8 mouse cellular contexts compared by ENCODE assay signal in the genomic region with DNA sequence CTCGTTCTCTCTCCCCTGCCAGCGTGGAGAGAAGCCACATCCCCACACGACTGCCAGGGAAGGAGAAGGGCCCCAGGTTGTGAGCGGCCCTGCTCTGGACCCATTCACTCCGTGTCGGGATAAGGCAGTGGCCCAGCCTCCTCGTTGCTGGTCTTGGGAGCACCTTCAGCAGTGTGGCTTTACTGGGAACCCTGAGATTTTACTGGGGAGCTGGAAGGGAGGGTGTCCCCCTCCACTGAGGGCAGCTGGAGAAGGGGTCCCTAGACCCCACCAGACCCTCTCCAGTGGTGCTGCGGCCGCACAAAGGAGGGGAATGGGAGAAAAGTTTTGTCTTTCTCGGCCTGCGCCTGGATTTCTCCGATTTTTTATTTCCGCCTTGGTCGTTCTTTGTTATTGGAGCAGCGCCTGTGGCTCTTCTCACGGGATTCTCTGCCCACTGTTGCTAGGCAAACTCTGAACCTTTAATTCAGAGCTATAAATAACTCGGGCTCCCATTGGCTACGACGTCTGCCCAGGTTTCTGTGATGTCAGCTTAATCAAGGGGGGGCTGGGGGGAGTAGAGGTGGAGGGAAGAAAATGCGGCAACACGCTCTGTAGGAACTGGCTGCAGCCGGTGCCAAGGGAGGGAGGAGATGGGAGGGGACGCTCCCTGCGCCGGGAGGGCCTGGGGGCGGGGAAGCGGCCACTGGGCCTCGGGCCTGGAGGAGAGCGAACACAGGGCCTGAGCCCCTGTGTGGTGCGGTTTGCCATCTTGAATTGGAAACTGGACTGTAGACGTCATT. TPM values are rescaled to one million over a fixed set of nuclear protein-coding genes. Genes with fewer than 3 reads are reported as not detected.
DNase-seq lines count a peak whose midpoint lies in the region; ATAC-seq lines count a peak whose summit lies in the region.

No protein-coding gene starts in this region.

- H3K4me3 ChIP-seq in intestine, embryonic 14.5 days (ENCODE audit: low read depth, low read length), result peak overlapping the region; percentile 75
- H3K4me3 ChIP-seq in midbrain, embryonic 10.5 days, result peak overlapping the region; percentile 80

- H3K9me3 ChIP-seq in intestine, embryonic 14.5 days (ENCODE audit: control insufficient read depth, low read length), result peaks cover 3% of the 10 kb centered on the region; the same call in 1 of the 2 replicates
- H3K9me3 ChIP-seq in midbrain, embryonic 10.5 days (replicated peaks), result no peaks in the 10 kb centered on the region

- intact Hi-C loops in gastrocnemius, postnatal 14 days (cut with DNase I; ENCODE audit: low total_unique reads), result no loop called here
- intact Hi-C loops in left cerebral cortex, postnatal 25 days (cut with DNase I), result loop anchor here (2.0 to 5.0 kb wide), 5 partner anchors 51 to 313 kb away; partner anchors contain the start of gene Serp2

- H3K4me2 ChIP-seq in intestine, embryonic 14.5 days (ENCODE audit: low read length), result peak overlapping the region; percentile 95

- WGBS in intestine, embryonic 14.5 days, result 0% methylated on average over 31 of the region's 31 CpGs
- under 1% methylated on average over 31 of the region's 31 CpGs for WGBS in midbrain, embryonic 10.5 days

- DNase-seq in adrenal gland, adult 2 months, result peak; percentile 94
- peak; percentile 98 for DNase-seq in embryo, embryonic 10.5 days (ENCODE audit: low spot score)
- DNase-seq in gastrocnemius, postnatal 14 days, result peak; percentile 90
- peak; percentile 92 for DNase-seq in intestine, embryonic 14.5 days (ENCODE audit: low spot score)
- peak; percentile 86 to 92 for DNase-seq in left cerebral cortex, postnatal 25 days (ENCODE audit: low spot score in 2 of 2)
- DNase-seq in midbrain, embryonic 10.5 days (ENCODE audit: low spot score), result peak; percentile 95
- DNase-seq in right cerebral cortex, postnatal 4 days, result peak; percentile 77
- peak; percentile 96 for DNase-seq in yolk sac, embryonic 10.5 days (ENCODE audit: low spot score)

- H3K4me1 ChIP-seq in intestine, embryonic 14.5 days (replicated peaks; ENCODE audit: control insufficient read depth, insufficient read depth, low read length), result peaks cover 22% of the 10 kb centered on the region
- peaks cover 39% of the 10 kb centered on the region for H3K4me1 ChIP-seq in midbrain, embryonic 10.5 days

- peaks cover 23% of the 10 kb centered on the region for H3K36me3 ChIP-seq in intestine, embryonic 14.5 days (ENCODE audit: control insufficient read depth, insufficient read depth, low read length)
- peaks cover 34% of the 10 kb centered on the region for H3K36me3 ChIP-seq in midbrain, embryonic 10.5 days

- H3K27ac ChIP-seq in intestine, embryonic 14.5 days (ENCODE audit: low read depth), result peak overlapping the region; percentile 100
- H3K27ac ChIP-seq in midbrain, embryonic 10.5 days (replicated peaks), result peak overlapping the region; percentile 100

- no peaks in the 10 kb centered on the region for H3K27me3 ChIP-seq in intestine, embryonic 14.5 days (replicated peaks; ENCODE audit: control insufficient read depth, insufficient read depth, low read length)
- no peaks in the 10 kb centered on the region for H3K27me3 ChIP-seq in midbrain, embryonic 10.5 days (ENCODE audit: low read depth, poor library complexity, severe bottlenecking)

- ATAC-seq in intestine, embryonic 14.5 days (replicated peaks; ENCODE audit: low FRiP score, low TSS enrichment, low read depth), result peak; percentile 82

- peak overlapping the region; percentile 100 for H3K9ac ChIP-seq in intestine, embryonic 14.5 days (ENCODE audit: low read length)

RNA-seq across cellular contexts. Expression of gene Serp2, which starts 51.1 kb away (rescaled TPM):
- 1 to 10 TPM; 3.9 to 6.2 TPM for total RNA-seq in adrenal gland, adult 2 months (2021)
- polyA plus RNA-seq in adrenal gland, adult 2 months (2012; rRNA removed), result 8.3 and 9.3 TPM in 2 replicates
- under 1 TPM; 0.62 to 0.97 TPM for total RNA-seq in gastrocnemius, postnatal 14 days (2021)
- polyA plus RNA-seq in intestine, embryonic 14.5 days (2014; fragmentation: Nextera tagmentation; extraction: Ambion mirVana), result 13.0 and 13.6 TPM in 2 replicates
- 100 to 1,000 TPM; 175 to 186 TPM for total RNA-seq in left cerebral cortex, postnatal 25 days (2021)
- 30.2 and 37.3 TPM in 2 replicates for polyA plus RNA-seq in midbrain, embryonic 10.5 days (2016; fragmentation: Nextera tagmentation; extraction: Ambion mirVana)

Comparison
In these comparisons a context has a peak if more than half of its experiments do, and no peak if none do; other contexts are left out.
1. Peak in every context shown above with its lines: DNase-seq, ATAC-seq, H3K4me3 ChIP-seq and H3K27ac ChIP-seq.
2. RNA of gene Serp2, which starts 51.1 kb away (total RNA-seq): 175 to 186 TPM in left cerebral cortex, postnatal 25 days; 3.9 to 6.2 TPM in adrenal gland, adult 2 months and 0.62 to 0.97 TPM in gastrocnemius, postnatal 14 days; every median in the first group is over 10 times any median in the second.